ENCODE assay signal across 9 mouse cellular contexts in the genomic region with DNA sequence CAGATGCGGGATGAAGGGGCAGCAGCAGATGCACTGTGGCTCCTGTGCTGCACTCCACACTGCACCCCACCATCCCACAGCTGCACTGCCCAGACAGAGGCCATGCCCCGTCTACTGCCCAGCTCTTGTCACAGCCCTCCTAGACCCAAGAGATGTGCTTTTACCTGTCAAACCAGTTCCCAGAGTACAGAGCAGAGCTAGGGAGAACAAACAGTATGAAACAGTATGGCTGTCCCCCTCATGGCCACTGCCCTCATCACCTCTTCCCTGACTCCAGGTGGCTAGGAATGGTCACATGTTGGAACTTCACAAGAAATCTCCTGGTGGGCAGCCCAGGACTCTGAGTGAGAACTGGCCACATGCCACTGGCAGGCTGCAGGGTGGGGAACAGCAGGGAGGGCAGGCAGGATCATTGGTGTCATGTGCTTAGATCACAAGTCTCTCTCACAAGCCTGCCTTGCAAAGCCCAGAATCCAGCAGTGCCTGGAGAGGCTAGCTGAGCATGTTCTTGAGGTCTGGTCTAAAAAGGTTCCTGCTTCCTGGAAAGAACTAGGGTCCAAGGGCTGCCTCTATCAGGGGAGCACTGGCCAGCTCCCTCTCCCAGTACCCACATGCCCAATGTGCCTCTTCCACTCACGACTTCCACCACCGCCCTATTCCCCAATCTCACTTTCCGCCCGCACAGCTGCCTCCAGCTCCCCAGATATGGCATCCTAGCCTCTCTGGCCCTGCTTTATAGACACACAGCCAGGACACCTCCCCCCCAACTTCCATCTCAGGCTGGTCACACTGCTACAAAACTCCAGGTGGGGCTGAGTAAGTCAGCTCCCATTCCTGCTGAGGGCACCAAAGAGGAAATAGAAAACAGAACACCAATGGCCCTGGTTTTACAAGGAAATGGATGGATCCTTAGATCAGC. TPM values are rescaled to one million over a fixed set of nuclear protein-coding genes. Genes with fewer than 3 reads are reported as not detected.
DNase-seq lines count a peak whose midpoint lies in the region; ATAC-seq and TF ChIP-seq lines count a peak whose summit lies in the region.
"Had no signal": no experiment of that assay in that cellular context is flagged by ENCODE, and none has a peak within 500 bp of the region (broad histone marks: within the 10 kb centered on the region; RNA-seq: fewer than 3 reads in every experiment).

No protein-coding gene starts in this region.

- H3K9me3 ChIP-seq in heart, embryonic 12.5 days (replicated peaks), result no peaks in the 10 kb centered on the region
- H3K9me3 ChIP-seq in hindbrain, embryonic 12.5 days (replicated peaks), result no peaks in the 10 kb centered on the region
- no peaks in the 10 kb centered on the region for H3K9me3 ChIP-seq in midbrain, embryonic 14.5 days (ENCODE audit: control insufficient read depth, low read length)

- peaks cover 65% of the 10 kb centered on the region for H3K4me1 ChIP-seq in heart, embryonic 12.5 days (replicated peaks)
- peaks cover 39% of the 10 kb centered on the region for H3K4me1 ChIP-seq in hindbrain, embryonic 12.5 days
- H3K4me1 ChIP-seq in midbrain, embryonic 14.5 days (ENCODE audit: control insufficient read depth, insufficient read depth, low read length), result peaks cover 38% of the 10 kb centered on the region

- peak overlapping the region; percentile 32; the same call in 1 of the 2 replicates for H3K27ac ChIP-seq in layer of hippocampus, adult 2 months
- H3K27ac ChIP-seq in heart, embryonic 12.5 days (ENCODE audit: poor library complexity, severe bottlenecking), result no peak overlapping the region
- H3K27ac ChIP-seq in hindbrain, embryonic 12.5 days, result no peak overlapping the region
- H3K27ac ChIP-seq in midbrain, embryonic 14.5 days (replicated peaks; ENCODE audit: low read depth, low read length), result no peak overlapping the region

- peak overlapping the region; percentile 26; the same call in 1 of the 2 replicates for H3K9ac ChIP-seq in heart, embryonic 12.5 days
- peak overlapping the region; percentile 29; the same call in 1 of the 2 replicates for H3K9ac ChIP-seq in hindbrain, embryonic 12.5 days
- peak overlapping the region; percentile 14; the same call in 1 of the 2 replicates for H3K9ac ChIP-seq in midbrain, embryonic 14.5 days (replicated peaks; ENCODE audit: low read length)

- intact Hi-C loops in left cerebral cortex, postnatal 10 days (cut with DNase I), result no loop called here

- no peaks in the 10 kb centered on the region for H3K27me3 ChIP-seq in heart, embryonic 12.5 days (replicated peaks)
- no peaks in the 10 kb centered on the region for H3K27me3 ChIP-seq in hindbrain, embryonic 12.5 days
- H3K27me3 ChIP-seq in midbrain, embryonic 14.5 days (ENCODE audit: control insufficient read depth, insufficient read depth, low read length), result no peaks in the 10 kb centered on the region
- H3K27me3 ChIP-seq: Patski had no signal

- WGBS in heart, embryonic 12.5 days, result 90% methylated on average over 6 of the region's 6 CpGs
- WGBS in hindbrain, embryonic 12.5 days, result 94% methylated on average over 6 of the region's 6 CpGs
- WGBS in midbrain, embryonic 14.5 days, result 94% methylated on average over 6 of the region's 6 CpGs

- no peak for TF ChIP-seq CTCF in layer of hippocampus, adult 2 months (conservative IDR thresholded peaks at IDR 0.05)

- no peak overlapping the region for H3K4me2 ChIP-seq in heart, embryonic 12.5 days
- no peak overlapping the region for H3K4me2 ChIP-seq in hindbrain, embryonic 12.5 days (replicated peaks)
- H3K4me2 ChIP-seq in midbrain, embryonic 14.5 days (ENCODE audit: low read length), result no peak overlapping the region

- DNase-seq in layer of hippocampus, adult 2 months (ENCODE audit: low spot score in 2 of 2), result no peak
- DNase-seq in layer of hippocampus, adult 18-20 months (ENCODE audit: low spot score in 2 of 2), result no peak
- no peak for DNase-seq in midbrain, embryonic 14.5 days
- DNase-seq in urinary bladder, postnatal 36 days (ENCODE audit: low spot score in 2 of 2), result no peak
- no peak for DNase-seq in left cerebral cortex, postnatal 10 days (ENCODE audit: extremely low spot score in 1 of 2, low spot score in 2 of 2)

- 0 out of 2 replicates have a peak overlapping the region, but pooled peaks have one; percentile 15 for H3K4me3 ChIP-seq in layer of hippocampus, adult 2 months
- no peak overlapping the region for H3K4me3 ChIP-seq in heart, embryonic 12.5 days
- 0 out of 2 replicates have a peak overlapping the region, but pooled peaks have one; percentile 0 for H3K4me3 ChIP-seq in hindbrain, embryonic 12.5 days
- no peak overlapping the region for H3K4me3 ChIP-seq in midbrain, embryonic 14.5 days (replicated peaks; ENCODE audit: low read depth, low read length)

- H3K36me3 ChIP-seq in heart, embryonic 12.5 days, result peaks cover 19% of the 10 kb centered on the region
- H3K36me3 ChIP-seq in hindbrain, embryonic 12.5 days, result peaks cover 20% of the 10 kb centered on the region
- peaks cover 27% of the 10 kb centered on the region for H3K36me3 ChIP-seq in midbrain, embryonic 14.5 days (ENCODE audit: control insufficient read depth, insufficient read depth, low read length)

- ATAC-seq in heart, embryonic 12.5 days (ENCODE audit: insufficient number of reproducible peaks, low FRiP score), result no peak
- ATAC-seq in hindbrain, embryonic 12.5 days (ENCODE audit: low FRiP score), result no peak
- no peak for ATAC-seq in midbrain, embryonic 14.5 days (ENCODE audit: low FRiP score, low TSS enrichment)
- ATAC-seq: Patski had no signal

RNA-seq across cellular contexts. Expression of gene Ppp1r37, which starts 4.6 kb away (rescaled TPM):
- 100 to 1,000 TPM; 116 to 118 TPM for total RNA-seq in layer of hippocampus, adult 2 months (2021)
- total RNA-seq in layer of hippocampus, adult 18-20 months (2021), result 100 to 1,000 TPM; 122 to 129 TPM
- 26.2 and 26.5 TPM in 2 replicates for polyA plus RNA-seq in heart, embryonic 12.5 days (2016; fragmentation: Nextera tagmentation; extraction: Ambion mirVana)
- 41.7 and 43.8 TPM in 2 replicates for polyA plus RNA-seq in hindbrain, embryonic 12.5 days (2016; fragmentation: Nextera tagmentation; extraction: Ambion mirVana)
- 9.5 and 31.7 TPM in 2 replicates for polyA plus RNA-seq in midbrain, embryonic 14.5 days (2014; fragmentation: Nextera tagmentation; extraction: Ambion mirVana)
- total RNA-seq in left cerebral cortex, postnatal 10 days (2021), result 10 to 100 TPM; 78.7 to 79.3 TPM

RNA-seq across cellular contexts. Expression of gene Zfp296, which starts 18.8 kb away (rescaled TPM):
- total RNA-seq in layer of hippocampus, adult 2 months (2021), result under 1 TPM; 0.81 to 0.95 TPM
- total RNA-seq in layer of hippocampus, adult 18-20 months (2021), result under 1 TPM; 0.74 to 0.89 TPM
- polyA plus RNA-seq in heart, embryonic 12.5 days (2016; fragmentation: Nextera tagmentation; extraction: Ambion mirVana), result 0.32 and 0.36 TPM in 2 replicates
- polyA plus RNA-seq in hindbrain, embryonic 12.5 days (2016; fragmentation: Nextera tagmentation; extraction: Ambion mirVana), result 0.30 TPM in 1 of 2 replicates, not detected in the other
- polyA plus RNA-seq in midbrain, embryonic 14.5 days (2014; fragmentation: Nextera tagmentation; extraction: Ambion mirVana), result 0.22 and 0.32 TPM in 2 replicates
- total RNA-seq in left cerebral cortex, postnatal 10 days (2021), result under 1 TPM; 0.36 to 0.45 TPM

RNA-seq across cellular contexts. Expression of gene Gemin7, which starts 19.2 kb away (rescaled TPM):
- total RNA-seq in layer of hippocampus, adult 2 months (2021), result 10 to 100 TPM; 38.8 to 43.9 TPM
- 10 to 100 TPM; 44.4 to 45.6 TPM for total RNA-seq in layer of hippocampus, adult 18-20 months (2021)
- 118 and 121 TPM in 2 replicates for polyA plus RNA-seq in heart, embryonic 12.5 days (2016; fragmentation: Nextera tagmentation; extraction: Ambion mirVana)
- polyA plus RNA-seq in hindbrain, embryonic 12.5 days (2016; fragmentation: Nextera tagmentation; extraction: Ambion mirVana), result 121 and 145 TPM in 2 replicates
- 140 and 154 TPM in 2 replicates for polyA plus RNA-seq in midbrain, embryonic 14.5 days (2014; fragmentation: Nextera tagmentation; extraction: Ambion mirVana)
- total RNA-seq in left cerebral cortex, postnatal 10 days (2021), result 10 to 100 TPM; 51.7 to 55.2 TPM

RNA-seq across cellular contexts. Expression of gene Nkpd1, which starts 40.6 kb away (rescaled TPM):
- under 1 TPM; 0.38 to 0.71 TPM for total RNA-seq in layer of hippocampus, adult 2 months (2021)
- total RNA-seq in layer of hippocampus, adult 18-20 months (2021), result under 1 TPM; 0.56 to 0.57 TPM
- 0.08 TPM in 1 of 2 replicates, not detected in the other for polyA plus RNA-seq in heart, embryonic 12.5 days (2016; fragmentation: Nextera tagmentation; extraction: Ambion mirVana)
- polyA plus RNA-seq in hindbrain, embryonic 12.5 days (2016; fragmentation: Nextera tagmentation; extraction: Ambion mirVana), result 0.23 TPM in 1 of 2 replicates, not detected in the other
- polyA plus RNA-seq in midbrain, embryonic 14.5 days (2014; fragmentation: Nextera tagmentation; extraction: Ambion mirVana), result 0.51 and 0.74 TPM in 2 replicates
- total RNA-seq in left cerebral cortex, postnatal 10 days (2021), result under 1 TPM; 0.49 to 0.94 TPM
- total RNA-seq: gastrocnemius, adult 8-10 months had no signal

RNA-seq across cellular contexts. Expression of gene Clasrp, which starts 46.0 kb away (rescaled TPM):
- total RNA-seq in layer of hippocampus, adult 2 months (2021), result 100 to 1,000 TPM in 1 of 2 experiments, 10 to 100 TPM in 1; 95.4 to 112 TPM
- 10 to 100 TPM; 79.5 to 81.8 TPM for total RNA-seq in layer of hippocampus, adult 18-20 months (2021)
- 37.1 and 40.6 TPM in 2 replicates for polyA plus RNA-seq in heart, embryonic 12.5 days (2016; fragmentation: Nextera tagmentation; extraction: Ambion mirVana)
- 70.1 and 73.6 TPM in 2 replicates for polyA plus RNA-seq in hindbrain, embryonic 12.5 days (2016; fragmentation: Nextera tagmentation; extraction: Ambion mirVana)
- 44.7 and 50.4 TPM in 2 replicates for polyA plus RNA-seq in midbrain, embryonic 14.5 days (2014; fragmentation: Nextera tagmentation; extraction: Ambion mirVana)
- 10 to 100 TPM; 78.0 to 81.5 TPM for total RNA-seq in left cerebral cortex, postnatal 10 days (2021)

Comparison
In these comparisons a context has a peak if more than half of its experiments do, and no peak if none do; other contexts are left out.
1. H3K4me3 ChIP-seq: peak in layer of hippocampus, adult 2 months (single experiment) and hindbrain, embryonic 12.5 days (single experiment); none in heart, embryonic 12.5 days (single experiment) and midbrain, embryonic 14.5 days (single experiment).
2. Peak in every context shown above with its lines, with median percentiles within 50 percentile points of each other: H3K9ac ChIP-seq.